8 mouse cellular contexts compared by ENCODE assay signal in the genomic region with DNA sequence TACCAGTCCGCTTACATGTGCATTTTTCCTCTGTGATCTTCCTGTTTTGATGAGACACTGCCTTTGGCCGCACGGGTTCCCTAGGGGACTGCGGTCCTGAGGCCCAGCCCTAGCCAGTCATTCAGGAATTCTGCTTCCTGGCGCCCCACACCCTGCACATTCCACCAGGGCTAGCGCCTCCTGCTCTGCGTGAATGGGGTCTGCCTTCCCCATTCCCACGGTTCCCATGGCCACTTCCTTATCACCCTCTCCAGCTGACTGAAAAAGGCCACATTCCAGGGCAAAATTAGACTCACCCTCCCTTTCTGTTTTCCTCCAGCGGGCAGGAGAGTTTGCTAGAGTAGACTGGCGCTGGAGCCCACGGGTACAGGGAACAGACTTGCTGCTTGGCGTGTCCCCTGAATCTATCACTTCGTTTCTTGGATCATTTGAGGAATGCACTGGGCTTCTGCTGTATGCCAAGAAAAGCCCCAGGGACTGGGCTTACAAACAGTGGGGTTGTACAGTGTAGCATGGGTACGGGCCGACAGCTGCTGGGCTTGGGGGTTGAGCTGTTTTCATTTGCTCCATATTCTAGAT. TPM values are rescaled to one million over a fixed set of nuclear protein-coding genes. Genes with fewer than 3 reads are reported as not detected.
DNase-seq lines count a peak whose midpoint lies in the region; ATAC-seq and TF ChIP-seq lines count a peak whose summit lies in the region.

No protein-coding gene starts in this region.

- H3K4me1 ChIP-seq in forebrain, embryonic 15.5 days, result peaks cover 19% of the 10 kb centered on the region
- peaks cover 29% of the 10 kb centered on the region for H3K4me1 ChIP-seq in hindbrain, embryonic 10.5 days (replicated peaks)
- H3K4me1 ChIP-seq in limb, embryonic 14.5 days (ENCODE audit: control insufficient read depth, insufficient read depth, low read length), result peaks cover 17% of the 10 kb centered on the region

- peak overlapping the region; percentile 47 for H3K27ac ChIP-seq in forebrain, embryonic 15.5 days (replicated peaks)
- peak overlapping the region; percentile 10 for H3K27ac ChIP-seq in hindbrain, embryonic 10.5 days
- H3K27ac ChIP-seq in limb, embryonic 14.5 days (replicated peaks; ENCODE audit: low read depth, low read length), result peak overlapping the region; percentile 65

- WGBS in forebrain, embryonic 15.5 days, result 57% methylated on average over 15 of the region's 15 CpGs
- 62% methylated on average over 15 of the region's 15 CpGs for WGBS in hindbrain, embryonic 10.5 days
- 50% methylated on average over 15 of the region's 15 CpGs for WGBS in limb, embryonic 14.5 days

- H3K4me2 ChIP-seq in forebrain, embryonic 15.5 days (replicated peaks), result no peak overlapping the region
- H3K4me2 ChIP-seq in limb, embryonic 14.5 days (replicated peaks; ENCODE audit: low read depth, low read length, severe bottlenecking), result no peak overlapping the region

- no peak overlapping the region for H3K4me3 ChIP-seq in forebrain, embryonic 15.5 days
- H3K4me3 ChIP-seq in hindbrain, embryonic 10.5 days, result no peak overlapping the region
- no peak overlapping the region for H3K4me3 ChIP-seq in limb, embryonic 14.5 days (replicated peaks; ENCODE audit: low read length)

- H3K9me3 ChIP-seq in forebrain, embryonic 15.5 days, result no peaks in the 10 kb centered on the region
- H3K9me3 ChIP-seq in hindbrain, embryonic 10.5 days, result no peaks in the 10 kb centered on the region
- no peaks in the 10 kb centered on the region for H3K9me3 ChIP-seq in limb, embryonic 14.5 days (ENCODE audit: control insufficient read depth, low read length)

- ATAC-seq in forebrain, embryonic 15.5 days (replicated peaks), result peak; percentile 38; the same call in 1 of the 2 replicates
- peak; percentile 86 for ATAC-seq in limb, embryonic 14.5 days (ENCODE audit: low FRiP score, low read depth)
- no peak for ATAC-seq in megakaryocyte progenitor cell, adult 5-6 weeks (replicated peaks; ENCODE audit: poor library complexity)

- no peak overlapping the region for H3K9ac ChIP-seq in forebrain, embryonic 15.5 days (replicated peaks)
- no peak overlapping the region for H3K9ac ChIP-seq in limb, embryonic 14.5 days (ENCODE audit: low read depth, low read length, severe bottlenecking)

- DNase-seq in ovary, adult 18-20 months (ENCODE audit: low spot score), result peak; percentile 40
- DNase-seq in ovary, postnatal 10 days (ENCODE audit: low spot score), result no peak
- peak; percentile 56 for DNase-seq in hindbrain, embryonic 10.5 days (ENCODE audit: low spot score)
- DNase-seq in limb, embryonic 14.5 days (ENCODE audit: low spot score), result peak; percentile 67
- DNase-seq in neural tube, embryonic 10.5 days (ENCODE audit: extremely low spot score, low spot score), result peak; percentile 34
- no peak for DNase-seq in thymus, postnatal 10 days (ENCODE audit: low spot score in 2 of 2)

- H3K36me3 ChIP-seq in forebrain, embryonic 15.5 days, result no peaks in the 10 kb centered on the region
- peaks cover 83% of the 10 kb centered on the region for H3K36me3 ChIP-seq in hindbrain, embryonic 10.5 days
- peaks cover 18% of the 10 kb centered on the region for H3K36me3 ChIP-seq in limb, embryonic 14.5 days (ENCODE audit: control insufficient read depth, insufficient read depth, low read length)

- H3K27me3 ChIP-seq in forebrain, embryonic 15.5 days, result no peaks in the 10 kb centered on the region
- no peaks in the 10 kb centered on the region for H3K27me3 ChIP-seq in hindbrain, embryonic 10.5 days (ENCODE audit: insufficient read depth, poor library complexity, severe bottlenecking)
- H3K27me3 ChIP-seq in limb, embryonic 14.5 days (ENCODE audit: control insufficient read depth, insufficient read depth, low read length), result no peaks in the 10 kb centered on the region

- TF ChIP-seq POLR2A in limb, embryonic 14.5 days (IDR thresholded peaks at IDR 0.05; ENCODE audit: borderline replicate concordance, extremely low read depth, insufficient read depth, insufficient read length), result no peak

RNA-seq across cellular contexts. Expression of a gene that starts 22.7 kb away (rescaled TPM):
- polyA plus RNA-seq in forebrain, embryonic 15.5 days (2015; fragmentation: Nextera tagmentation; extraction: Ambion mirVana), result 46.3 and 50.0 TPM in 2 replicates
- 26.8 and 36.8 TPM in 2 replicates for polyA plus RNA-seq in hindbrain, embryonic 10.5 days (2016; fragmentation: Nextera tagmentation; extraction: Ambion mirVana)
- polyA plus RNA-seq in limb, embryonic 14.5 days (2012; rRNA removed), result 29.6 and 45.2 TPM in 2 replicates
- 25.0 and 27.7 TPM in 2 replicates for polyA plus RNA-seq in limb, embryonic 14.5 days (2014; fragmentation: Nextera tagmentation; extraction: Ambion mirVana)
- total RNA-seq in megakaryocyte progenitor cell, adult 5-6 weeks (2015), result 89.7 and 162 TPM in 2 replicates
- total RNA-seq in megakaryocyte progenitor cell, adult 5-6 weeks (2017), result 16.1 and 29.6 TPM in 2 replicates

RNA-seq across cellular contexts. Expression of a gene that starts 23.4 kb away (rescaled TPM):
- 90.4 and 98.7 TPM in 2 replicates for polyA plus RNA-seq in forebrain, embryonic 15.5 days (2015; fragmentation: Nextera tagmentation; extraction: Ambion mirVana)
- polyA plus RNA-seq in hindbrain, embryonic 10.5 days (2016; fragmentation: Nextera tagmentation; extraction: Ambion mirVana), result 97.7 and 103 TPM in 2 replicates
- 222 and 267 TPM in 2 replicates for polyA plus RNA-seq in limb, embryonic 14.5 days (2012; rRNA removed)
- 156 and 157 TPM in 2 replicates for polyA plus RNA-seq in limb, embryonic 14.5 days (2014; fragmentation: Nextera tagmentation; extraction: Ambion mirVana)
- total RNA-seq in megakaryocyte progenitor cell, adult 5-6 weeks (2015), result 99.7 and 123 TPM in 2 replicates
- total RNA-seq in megakaryocyte progenitor cell, adult 5-6 weeks (2017), result 42.2 and 48.3 TPM in 2 replicates

Comparison
In these comparisons a context has a peak if more than half of its experiments do, and no peak if none do; other contexts are left out.
1. DNase-seq: peak in ovary, adult 18-20 months (single experiment), hindbrain, embryonic 10.5 days (single experiment), limb, embryonic 14.5 days (single experiment) and neural tube, embryonic 10.5 days (single experiment); none in ovary, postnatal 10 days (single experiment) and thymus, postnatal 10 days (0 of 2).
2. H3K27ac ChIP-seq: peak in every context shown above with its lines; median percentile 65 in limb, embryonic 14.5 days; 47 in forebrain, embryonic 15.5 days; 10 in hindbrain, embryonic 10.5 days.